Mouse (Mus musculus) liver, adult 2 months (tissue): Measurements from ENCODE around the gene Arl8b.

Source experiments
- CTCF ChIP-seq: fragments of 200-500 bp; IDR thresholded peaks from 2 replicates; pipeline ENCODE4 v1.5.1; 2011; ENCODE audit warnings: low read depth, low read length, control low read depth
- POLR2A ChIP-seq: fragments of 200-500 bp; IDR thresholded peaks from 2 replicates; pipeline ENCODE4 v1.6.1; 2011; ENCODE audit warnings: low read length, control low read depth; ENCODE audit not compliant: insufficient read depth; ENCODE audit errors: extremely low read depth

GRCm38 (mm10) chr6:108778399-108778798, 4.5 kb upstream of the Arl8b start:
- TF ChIP-seq POLR2A (no peak), CTCF (no peak)
